Mouse (Mus musculus): ENCODE measurements around the gene Scnm1. TPM values are rescaled to one million over a fixed set of nuclear protein-coding genes. Genes with fewer than 3 reads are reported as not detected.

Scnm1 gene
- total and polyA plus RNA-seq, 3 experiments, result 28.3 to 46.8 (median 32.1) TPM

DNA sequence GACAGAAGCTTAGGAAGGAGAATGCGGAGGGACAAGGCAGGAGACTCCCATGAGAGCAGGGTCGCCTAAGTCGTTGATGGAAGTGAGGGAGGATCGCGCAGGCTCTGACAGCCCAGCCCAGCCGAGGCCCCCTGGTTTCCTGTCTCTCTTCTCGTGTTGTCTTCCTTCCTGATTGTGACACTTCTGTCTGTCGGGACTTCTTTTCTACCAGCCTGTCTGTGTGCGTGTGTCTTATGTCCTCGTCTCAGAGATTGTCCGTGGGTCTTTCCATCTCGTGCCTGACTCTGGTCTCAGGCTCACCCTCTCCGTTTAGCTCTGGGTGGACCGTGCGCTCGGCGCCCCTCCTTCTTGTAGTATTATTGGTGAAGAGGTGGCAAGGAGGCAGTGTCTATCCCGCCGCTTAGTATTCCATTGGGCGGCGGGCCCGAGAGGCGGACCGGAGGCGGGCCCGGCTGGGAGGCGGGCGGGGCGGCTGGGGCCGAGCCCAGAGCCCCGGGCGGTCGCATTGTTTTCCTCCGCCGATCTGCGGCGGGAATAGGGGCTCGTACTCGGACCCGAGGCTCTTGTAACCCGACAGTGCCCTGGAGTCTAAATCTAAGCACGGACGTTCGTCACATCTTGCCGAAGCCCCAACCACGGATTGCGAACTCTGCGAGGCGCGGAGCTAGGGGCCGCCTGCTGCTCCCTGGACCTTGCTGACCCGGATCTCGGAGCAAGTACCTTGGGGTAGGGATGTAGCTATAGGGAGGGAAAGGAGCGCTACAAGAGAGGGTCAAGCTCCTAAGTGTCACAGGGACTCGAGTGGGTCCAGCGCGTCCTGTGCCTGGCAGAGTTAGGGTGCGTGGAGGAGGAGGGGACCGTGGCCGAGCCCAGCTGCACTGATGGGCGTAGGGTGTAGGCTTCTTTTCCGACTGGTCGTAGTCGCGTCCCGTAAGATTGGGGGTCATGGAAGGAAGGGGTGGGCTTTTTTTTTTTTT is 26.5 kb upstream of the Scnm1 start, which contains the start of gene Sema6c:
TSS of gene Sema6c (plus strand) at position 471 of the 977 bp plus-strand sequence.
- Histone ChIP-seq H3K4me1 (ENCODE audit: control insufficient read depth, insufficient read depth, low read length) (peaks cover 5% of the 10 kb centered on the region), H3K27ac (peak within 1 kb of the TSS; percentile 52), H3K27me3 (ENCODE audit: control insufficient read depth, insufficient read depth, low read length) (no peaks in the 10 kb centered on the region), H3K4me3 (peak within 1 kb of the TSS; percentile 89), H3K9ac (ENCODE audit: low read depth, low read length) (peak within 1 kb of the TSS; percentile 73), H3K36me3 (ENCODE audit: control insufficient read depth, insufficient read depth, low read length) (no peaks in the 10 kb centered on the region), H3K79me2 (replicated peaks; ENCODE audit: control insufficient read depth, insufficient read depth, low read length) (no peaks in the 10 kb centered on the region)
- intact Hi-C loops (cut with DNase I), result loop anchor here (2.0 kb wide), 2 partner anchors 17 to 53 kb away; partner anchors contain the start of genes Pip5k1a and Tnfaip8l2
- TF ChIP-seq CTCF (IDR thresholded peaks at IDR 0.05), result no peak
- TF ChIP-seq EP300 (IDR thresholded peaks at IDR 0.05; ENCODE audit: insufficient read depth, low read depth, low read length), result 0 out of 2 replicates have a peak, but pooled peaks have one; percentile 19
- peak; percentile 87 for TF ChIP-seq POLR2A (IDR thresholded peaks at IDR 0.05; ENCODE audit: insufficient read depth, low read depth, low read length)
- DNase-seq, result peak; percentile 93
- WGBS, result under 1% methylated on average over 66 of the region's 66 CpGs

DNA sequence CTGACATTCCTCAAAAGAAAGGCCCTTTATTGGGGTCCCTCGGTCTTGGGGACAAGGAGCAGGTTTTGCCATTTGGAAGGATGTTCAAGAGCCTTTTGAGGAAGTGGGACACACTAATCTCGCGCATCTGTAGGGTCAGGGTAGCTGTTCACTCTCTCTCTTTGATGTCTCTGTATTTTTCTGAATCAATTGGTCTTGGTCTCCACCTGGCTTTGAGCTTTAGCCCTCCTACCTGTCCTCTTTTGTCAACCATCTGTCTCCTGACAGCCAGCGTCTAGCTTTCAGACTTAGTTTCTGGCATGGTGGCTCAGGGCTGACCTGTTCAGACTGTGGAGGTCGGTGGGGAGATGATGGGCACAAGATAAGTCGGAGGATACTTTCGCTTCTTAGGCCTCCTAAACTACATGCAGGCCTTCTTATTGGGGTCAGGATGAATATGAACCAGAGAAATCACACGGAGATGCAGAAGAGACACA is 25.7 kb upstream of the Scnm1 start:
- 34% methylated on average over 8 of the region's 8 CpGs for WGBS
- TF ChIP-seq POLR2A (IDR thresholded peaks at IDR 0.05; ENCODE audit: insufficient read depth, low read depth, low read length) (no peak), CTCF (IDR thresholded peaks at IDR 0.05) (no peak), EP300 (IDR thresholded peaks at IDR 0.05; ENCODE audit: insufficient read depth, low read depth, low read length) (no peak)
- Histone ChIP-seq H3K36me3 (ENCODE audit: control insufficient read depth, insufficient read depth, low read length) (no peaks in the 10 kb centered on the region), H3K4me3 (peak overlapping the region; percentile 89), H3K27ac (peak overlapping the region; percentile 34), H3K9ac (ENCODE audit: low read depth, low read length) (peak overlapping the region; percentile 58), H3K4me1 (ENCODE audit: control insufficient read depth, insufficient read depth, low read length) (peaks cover 5% of the 10 kb centered on the region), H3K27me3 (ENCODE audit: control insufficient read depth, insufficient read depth, low read length) (no peaks in the 10 kb centered on the region), H3K79me2 (replicated peaks; ENCODE audit: control insufficient read depth, insufficient read depth, low read length) (no peaks in the 10 kb centered on the region)
- intact Hi-C loops (cut with DNase I), result no loop called here
- no peak for DNase-seq

DNA sequence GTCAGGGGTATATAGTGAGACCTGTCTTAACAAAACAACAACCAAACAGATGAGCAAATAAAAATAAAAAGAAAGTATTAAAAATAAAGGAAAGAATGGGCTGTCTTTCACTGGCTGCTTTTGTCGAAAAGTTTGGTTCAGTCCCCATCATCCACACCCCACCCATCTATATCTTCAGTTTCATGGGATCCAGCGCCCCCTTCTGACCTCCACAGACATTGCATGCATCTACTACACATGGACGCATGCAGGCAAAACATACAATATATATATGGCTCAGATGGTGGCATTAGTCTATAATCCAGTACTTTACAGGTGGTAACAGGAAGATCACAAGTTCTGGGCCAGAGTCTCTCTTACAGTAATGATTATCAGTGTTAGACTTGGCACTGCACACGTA is 20.1 kb upstream of the Scnm1 start:
- intact Hi-C loops (cut with DNase I), result no loop called here
- H3K27me3 ChIP-seq (ENCODE audit: control insufficient read depth, insufficient read depth, low read length), result no peaks in the 10 kb centered on the region
- no peaks in the 10 kb centered on the region for H3K4me1 ChIP-seq (ENCODE audit: control insufficient read depth, insufficient read depth, low read length)
- no peak overlapping the region for H3K27ac ChIP-seq
- no peaks in the 10 kb centered on the region for H3K36me3 ChIP-seq (ENCODE audit: control insufficient read depth, insufficient read depth, low read length)
- no peak for DNase-seq
- no peaks in the 10 kb centered on the region for H3K79me2 ChIP-seq (replicated peaks; ENCODE audit: control insufficient read depth, insufficient read depth, low read length)
- H3K4me3 ChIP-seq, result no peak overlapping the region
- WGBS, result 36% methylated on average over 4 of the region's 4 CpGs
- H3K9ac ChIP-seq (ENCODE audit: low read depth, low read length), result no peak overlapping the region
- peak; percentile 70 for TF ChIP-seq CTCF (IDR thresholded peaks at IDR 0.05)
- TF ChIP-seq EP300 (IDR thresholded peaks at IDR 0.05; ENCODE audit: insufficient read depth, low read depth, low read length), result no peak

DNA sequence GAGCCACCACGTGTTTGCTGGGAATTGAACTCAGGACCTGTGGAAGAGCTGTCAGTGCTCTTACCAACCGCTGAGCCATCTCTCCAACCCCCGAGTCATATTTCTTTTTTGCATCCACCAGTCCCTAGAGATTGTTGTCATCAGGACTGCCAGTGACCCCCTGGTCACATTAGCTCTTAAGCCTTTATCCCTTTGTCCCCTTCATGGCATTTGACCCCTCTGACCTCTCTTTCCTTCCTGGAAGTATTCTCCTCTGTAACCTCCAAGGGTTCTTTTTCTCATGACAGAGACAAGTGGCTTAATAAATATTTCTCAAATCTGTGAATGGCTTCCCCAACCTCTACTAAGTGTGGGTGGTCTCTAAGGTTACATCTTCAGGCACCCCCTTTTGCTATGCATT is 14.1 kb upstream of the Scnm1 start:
- Histone ChIP-seq H3K27me3 (ENCODE audit: control insufficient read depth, insufficient read depth, low read length) (no peaks in the 10 kb centered on the region), H3K9ac (ENCODE audit: low read depth, low read length) (no peak overlapping the region), H3K4me3 (no peak overlapping the region), H3K27ac (no peak overlapping the region), H3K79me2 (replicated peaks; ENCODE audit: control insufficient read depth, insufficient read depth, low read length) (no peaks in the 10 kb centered on the region), H3K4me1 (ENCODE audit: control insufficient read depth, insufficient read depth, low read length) (no peaks in the 10 kb centered on the region), H3K36me3 (ENCODE audit: control insufficient read depth, insufficient read depth, low read length) (no peaks in the 10 kb centered on the region)
- no peak for TF ChIP-seq CTCF (IDR thresholded peaks at IDR 0.05)
- no peak for TF ChIP-seq POLR2A (IDR thresholded peaks at IDR 0.05; ENCODE audit: insufficient read depth, low read depth, low read length)
- no peak for TF ChIP-seq EP300 (IDR thresholded peaks at IDR 0.05; ENCODE audit: insufficient read depth, low read depth, low read length)
- WGBS, result 67% methylated on average over 3 of the region's 3 CpGs
- intact Hi-C loops (cut with DNase I), result loop anchor here (5.0 kb wide), 1 partner anchor 39 kb away; no protein-coding TSS in a partner anchor
- DNase-seq, result no peak

DNA sequence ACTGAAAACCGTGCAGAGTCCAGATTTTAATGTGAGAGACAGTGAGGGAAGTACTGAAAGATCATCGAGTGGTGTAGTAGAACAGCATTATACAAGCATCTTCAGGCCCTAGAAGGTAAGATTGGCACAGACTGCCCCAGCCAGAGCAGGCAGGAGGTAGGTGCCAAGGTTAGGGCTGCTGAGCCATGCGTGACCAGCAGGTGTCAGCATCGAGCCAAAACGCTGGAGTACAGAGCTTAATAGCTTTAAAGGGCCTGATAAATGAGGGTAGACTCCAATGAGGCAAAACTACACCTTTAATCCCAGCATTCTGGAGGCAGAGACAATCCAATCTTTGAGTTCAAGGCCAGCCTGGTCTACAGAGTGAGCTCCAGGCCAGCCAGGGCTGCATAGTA is 8.8 kb upstream of the Scnm1 start:
- Histone ChIP-seq H3K9ac (ENCODE audit: low read depth, low read length) (no peak overlapping the region), H3K27ac (no peak overlapping the region), H3K36me3 (ENCODE audit: control insufficient read depth, insufficient read depth, low read length) (no peaks in the 10 kb centered on the region), H3K4me1 (ENCODE audit: control insufficient read depth, insufficient read depth, low read length) (no peaks in the 10 kb centered on the region), H3K4me3 (no peak overlapping the region), H3K79me2 (replicated peaks; ENCODE audit: control insufficient read depth, insufficient read depth, low read length) (no peaks in the 10 kb centered on the region), H3K27me3 (ENCODE audit: control insufficient read depth, insufficient read depth, low read length) (no peaks in the 10 kb centered on the region)
- WGBS, result 4% methylated on average over 5 of the region's 5 CpGs
- intact Hi-C loops (cut with DNase I), result loop anchor here (1.0 to 5.0 kb wide), 5 partner anchors 18 to 121 kb away; partner anchors contain the start of genes Gabpb2, Psmd4 and Sema6c
- DNase-seq, result peak; percentile 88 to 92
- peak; percentile 99 for TF ChIP-seq CTCF (IDR thresholded peaks at IDR 0.05)
- TF ChIP-seq EP300 (IDR thresholded peaks at IDR 0.05; ENCODE audit: insufficient read depth, low read depth, low read length), result peak; percentile 91
- TF ChIP-seq POLR2A (IDR thresholded peaks at IDR 0.05; ENCODE audit: insufficient read depth, low read depth, low read length), result 0 out of 2 replicates have a peak, but pooled peaks have one; percentile 17
